Mouse (Mus musculus) left cerebral cortex, adult 2 months (tissue): ENCODE measurements around the gene Fbxw5. TPM values are rescaled to one million over a fixed set of nuclear protein-coding genes. Genes with fewer than 3 reads are reported as not detected.

Source experiments
- DNase-seq, 2 experiments: peaks; one replicate each; pipeline ENCODE4 v3.0.0; 2021 to 2022; ENCODE audit warnings: low spot score in 2 of 2, mixed read lengths in 1 of 2; ENCODE audit errors: extremely low spot score in 1 of 2
- H3K27ac ChIP-seq: fragments of 200-600 bp; 2 replicates; pipeline ENCODE4 v1.8.1; 2022
- H3K4me3 ChIP-seq: fragments of 200-600 bp; 2 replicates; pipeline ENCODE4 v1.8.1; 2022
- CTCF ChIP-seq: fragments of 200-600 bp; IDR thresholded peaks from 2 replicates; pipeline ENCODE4 v1.8.1; 2022; ENCODE audit warnings: antibody characterized with exemption, mild to moderate bottlenecking, moderate library complexity
- intact Hi-C: fragments of 180-260 bp; cut with DNase I; formaldehyde crosslinking; loops from one replicate; pipeline ENCODE4 v1.15.1; 2025
- total RNA-seq, 2 experiments: library from RNA; stranded (reverse); gene quantifications; 2 replicates each; pipeline ENCODE4 v1.2.3; 2021

Fbxw5 gene
- total RNA-seq, 2 experiments from 2014 or later = 120 to 122 TPM

- H3K4me3 ChIP-seq = no peak overlapping the region
- no peak overlapping the region for H3K27ac ChIP-seq
- DNase-seq = no peak
- no peak for TF ChIP-seq CTCF
- intact Hi-C loops = no loop called here
Measured at GRCm38 (mm10) chr2:25463630-25464029, 36.9 kb upstream of the Fbxw5 start.

GRCm38 (mm10) chr2:25465256-25465655 lies 35.3 kb upstream of the Fbxw5 start:
- TF ChIP-seq CTCF = no peak
- Histone ChIP-seq H3K27ac (no peak overlapping the region), H3K4me3 (no peak overlapping the region)
- intact Hi-C loops = no loop called here
- DNase-seq = no peak

GRCm38 (mm10) chr2:25465816-25466635 lies 34.5 kb upstream of the Fbxw5 start:
- no peak for TF ChIP-seq CTCF
- H3K27ac ChIP-seq = no peak overlapping the region
- no peak for DNase-seq
- no peak overlapping the region for H3K4me3 ChIP-seq
- intact Hi-C loops = no loop called here

- no peak overlapping the region for H3K4me3 ChIP-seq
Measured at GRCm38 (mm10) chr2:25467606-25468303, 32.8 kb upstream of the Fbxw5 start.

GRCm38 (mm10) chr2:25468962-25469915 lies 31.3 kb upstream of the Fbxw5 start:
- Histone ChIP-seq H3K27ac (peak overlapping the region; percentile 72), H3K4me3 (no peak overlapping the region)
- peak; percentile 35 to 49 for DNase-seq
- no peak for TF ChIP-seq CTCF
- intact Hi-C loops = no loop called here

More at GRCm38 (mm10) chr2:25467606-25468303, 32.8 kb upstream of the Fbxw5 start:
- no peak for DNase-seq
- H3K27ac ChIP-seq = no peak overlapping the region
- intact Hi-C loops = no loop called here
- no peak for TF ChIP-seq CTCF

GRCm38 (mm10) chr2:25469969-25470368 lies 30.6 kb upstream of the Fbxw5 start, which contains the start of gene Ptgds:
Ptgds (minus strand) TSS chr2:25470046.
- no peak for DNase-seq
- intact Hi-C loops = no loop called here
- no peak for TF ChIP-seq CTCF
- Histone ChIP-seq H3K27ac (peak within 1 kb of the TSS; percentile 72), H3K4me3 (no peak within 1 kb of the TSS)

GRCm38 (mm10) chr2:25472550-25472949 lies 28.0 kb upstream of the Fbxw5 start:
- TF ChIP-seq CTCF = no peak
- intact Hi-C loops = no loop called here
- Histone ChIP-seq H3K27ac (no peak overlapping the region), H3K4me3 (no peak overlapping the region)
- no peak for DNase-seq

- Histone ChIP-seq H3K27ac (peak overlapping the region; percentile 38), H3K4me3 (no peak overlapping the region)
- intact Hi-C loops = no loop called here
- TF ChIP-seq CTCF = no peak
- no peak for DNase-seq
Measured at GRCm38 (mm10) chr2:25477541-25477940, 23.0 kb upstream of the Fbxw5 start.

GRCm38 (mm10) chr2:25477967-25478675 lies 22.4 kb upstream of the Fbxw5 start:
- peak; percentile 46 to 57 for DNase-seq
- Histone ChIP-seq H3K27ac (peak overlapping the region; percentile 66), H3K4me3 (no peak overlapping the region)
- no peak for TF ChIP-seq CTCF
- intact Hi-C loops = no loop called here

GRCm38 (mm10) chr2:25479551-25480311 lies 20.8 kb upstream of the Fbxw5 start:
- intact Hi-C loops = loop anchor here (5.0 kb wide), 2 partner anchors 52 to 102 kb away; partner anchors contain the start of gene Abca2
- H3K4me3 ChIP-seq = no peak overlapping the region
- no peak for TF ChIP-seq CTCF
- H3K27ac ChIP-seq = peak overlapping the region; percentile 66
- no peak for DNase-seq
